Mouse (Mus musculus): ENCODE results near the gene Efna2. TPM values are rescaled to one million over a fixed set of nuclear protein-coding genes. Genes with fewer than 3 reads are reported as not detected.

The Efna2 gene
- under 1 TPM; 0.23 to 0.73 TPM for total RNA-seq (2021)
- long read RNA-seq, experiment 1, transcript Efna2-201 (4 exons, 2,131 nt): major isoform, 5 of 5 reads
- long read RNA-seq, experiment 1, partial matches to known transcripts: 0 of 5 reads
- long read RNA-seq, experiment 1, other reads (novel, unspliced or antisense): 0 of 5 reads
- long read RNA-seq, experiment 2, partial matches to known transcripts: 0 of 1 reads
- long read RNA-seq, experiment 2, other reads (novel, unspliced or antisense): 0 of 1 reads

- no peak for TF ChIP-seq CTCF (IDR thresholded peaks at IDR 0.05)
- Histone ChIP-seq H3K27ac (peak within 1 kb of the TSS; percentile 69), H3K4me3 (peak within 1 kb of the TSS; percentile 81)
- intact Hi-C loops (cut with DNase I): no loop called here
- DNase-seq: peak; percentile 77
Measured at GRCm38 (mm10) chr10:80179068-80180051, at the start of gene Efna2. TSS of gene Efna2 (plus strand) at chr10:80179482.

- peak; percentile 20 for DNase-seq
- intact Hi-C loops (cut with DNase I): loop anchor here (5.0 kb wide), 1 partner anchor 98 kb away; no protein-coding TSS in a partner anchor
- Histone ChIP-seq H3K4me3 (no peak overlapping the region), H3K27ac (no peak overlapping the region)
- no peak for TF ChIP-seq CTCF (IDR thresholded peaks at IDR 0.05)
Measured at GRCm38 (mm10) chr10:80129846-80130245, 49.4 kb upstream of the Efna2 start.

- no peak overlapping the region for H3K4me3 ChIP-seq
- intact Hi-C loops (cut with DNase I): loop anchor here (5.0 kb wide), 1 partner anchor 98 kb away; no protein-coding TSS in a partner anchor
- peak; percentile 13 for DNase-seq
- TF ChIP-seq CTCF (IDR thresholded peaks at IDR 0.05): no peak
- no peak overlapping the region for H3K27ac ChIP-seq
Measured at GRCm38 (mm10) chr10:80130403-80131031, 48.8 kb upstream of the Efna2 start.

DNA sequence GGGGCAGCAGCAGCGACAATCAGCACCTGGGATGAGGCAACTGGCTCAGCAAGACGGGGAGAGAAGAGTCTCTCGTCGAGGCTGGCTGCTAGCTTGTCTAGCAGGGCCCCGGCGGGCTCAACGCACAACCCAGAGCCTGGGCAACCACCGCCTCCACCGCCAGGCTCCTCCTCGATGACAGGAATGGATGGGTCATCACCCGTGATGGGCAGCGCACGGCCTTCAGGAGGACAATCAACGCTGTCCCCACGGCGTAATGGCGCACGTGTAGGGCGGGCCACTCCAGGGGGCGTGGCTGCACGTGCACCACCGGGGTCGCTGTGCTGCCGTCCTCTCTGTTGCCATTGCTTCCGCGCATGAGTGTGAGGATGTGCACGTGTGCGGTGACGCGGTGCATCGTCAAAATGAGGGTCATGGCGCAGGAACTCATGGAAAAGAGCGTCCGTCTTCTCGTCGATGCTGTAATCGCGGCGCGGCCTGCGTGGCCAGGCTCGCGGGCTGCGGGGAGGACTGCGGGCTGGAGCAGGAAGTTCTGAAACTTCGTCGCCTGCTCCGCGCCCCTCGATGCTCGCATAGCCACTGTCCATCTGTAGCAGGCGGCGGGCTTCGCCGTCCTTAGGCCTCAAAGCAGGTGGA, 47.8 kb upstream of the Efna2 start:
- no peak for TF ChIP-seq CTCF (IDR thresholded peaks at IDR 0.05)
- intact Hi-C loops (cut with DNase I): loop anchor here (5.0 kb wide), 1 partner anchor 99 kb away; no protein-coding TSS in a partner anchor
- no peak overlapping the region for H3K4me3 ChIP-seq
- peak; percentile 26 for DNase-seq
- no peak overlapping the region for H3K27ac ChIP-seq

- no peak overlapping the region for H3K27ac ChIP-seq
- intact Hi-C loops (cut with DNase I): loop anchor here (5.0 kb wide), 1 partner anchor 100 kb away; no protein-coding TSS in a partner anchor
- TF ChIP-seq CTCF (IDR thresholded peaks at IDR 0.05): no peak
- H3K4me3 ChIP-seq: no peak overlapping the region
- DNase-seq: peak; percentile 17
Measured at GRCm38 (mm10) chr10:80131952-80132350, 47.3 kb upstream of the Efna2 start.

DNA sequence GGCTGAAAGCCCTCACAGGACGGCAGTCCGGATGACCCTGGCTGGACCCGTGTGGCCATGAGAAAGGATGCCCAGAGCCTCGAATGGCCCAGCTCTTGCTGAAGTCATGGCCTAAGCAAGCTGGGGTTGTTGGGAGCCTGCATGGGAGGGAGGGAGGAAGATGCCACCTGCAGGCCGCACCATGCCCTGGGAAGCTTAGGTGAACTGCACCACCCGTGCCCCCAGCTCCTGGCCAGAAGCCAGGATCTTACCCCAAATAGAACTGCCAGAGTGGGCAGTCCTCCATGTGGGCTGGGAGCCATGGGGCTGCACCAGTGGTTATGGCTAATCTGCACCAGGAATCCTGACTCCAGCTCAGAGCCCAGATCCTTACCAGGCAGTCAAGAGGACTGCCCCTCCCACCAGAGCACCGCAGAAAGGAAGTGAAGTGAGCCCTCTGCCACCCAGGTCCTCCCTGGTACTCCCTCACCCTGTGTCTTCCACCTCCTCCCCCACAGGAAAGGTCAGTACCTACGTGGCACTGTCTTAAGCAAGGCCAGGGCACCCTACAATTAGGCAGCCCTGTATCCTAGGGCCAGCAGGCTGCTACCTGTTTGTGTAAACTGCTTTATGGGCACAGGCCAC, 45.9 kb upstream of the Efna2 start:
- TF ChIP-seq CTCF (IDR thresholded peaks at IDR 0.05): peak; percentile 48; the same call in 1 of the 2 replicates
- peak overlapping the region; percentile 69 for H3K27ac ChIP-seq
- H3K4me3 ChIP-seq: no peak overlapping the region
- DNase-seq: peak; percentile 78
- intact Hi-C loops (cut with DNase I): loop anchor here (5.0 kb wide), 1 partner anchor 101 kb away; no protein-coding TSS in a partner anchor

- no peak overlapping the region for H3K4me3 ChIP-seq
- no peak for DNase-seq
- no peak overlapping the region for H3K27ac ChIP-seq
- TF ChIP-seq CTCF (IDR thresholded peaks at IDR 0.05): no peak
- intact Hi-C loops (cut with DNase I): loop anchor here (5.0 kb wide), 1 partner anchor 102 kb away; no protein-coding TSS in a partner anchor
Measured at GRCm38 (mm10) chr10:80134421-80134820, 44.9 kb upstream of the Efna2 start.

DNA sequence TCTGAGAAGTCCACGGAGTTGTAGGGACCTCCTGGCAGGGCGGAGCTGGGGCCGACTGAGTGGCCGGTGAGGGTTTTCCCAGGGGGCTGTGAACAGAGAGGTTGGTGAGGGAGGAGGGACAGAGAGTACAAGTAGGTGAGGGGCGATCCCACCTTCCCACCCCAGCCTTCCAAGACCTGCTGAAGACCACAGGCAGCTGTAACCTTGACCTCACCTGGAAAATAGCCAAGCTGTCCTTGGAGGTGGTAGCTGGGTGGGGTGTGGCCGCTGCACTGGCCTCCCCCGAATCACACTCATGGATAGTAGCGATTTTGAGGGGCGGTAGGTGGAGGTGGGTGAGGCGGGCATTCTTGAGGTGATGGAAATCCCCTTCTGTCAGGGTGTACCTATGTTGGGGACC, 44.1 kb upstream of the Efna2 start:
- TF ChIP-seq CTCF (IDR thresholded peaks at IDR 0.05): no peak
- DNase-seq: no peak
- Histone ChIP-seq H3K27ac (no peak overlapping the region), H3K4me3 (no peak overlapping the region)
- intact Hi-C loops (cut with DNase I): no loop called here

DNA sequence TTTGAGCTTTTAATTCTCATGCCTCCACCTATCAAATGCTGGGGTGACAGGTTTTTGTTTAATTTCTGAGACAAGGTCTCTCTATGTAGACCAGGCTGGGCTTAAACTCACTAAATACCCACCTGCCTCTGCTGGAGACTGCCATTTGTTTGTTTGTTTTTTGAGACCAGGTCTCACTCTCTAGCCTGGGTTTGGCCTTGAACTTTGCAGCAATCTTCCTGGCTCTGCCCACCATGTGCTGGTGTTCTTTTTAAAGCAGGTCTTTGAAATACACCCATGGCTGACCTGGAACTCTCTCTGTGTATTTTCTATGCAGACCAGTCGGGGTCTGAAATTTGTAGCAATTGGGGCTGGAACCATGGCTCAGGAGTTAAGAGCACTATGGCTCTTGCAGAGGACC, 43.6 kb upstream of the Efna2 start:
- no peak for DNase-seq
- TF ChIP-seq CTCF (IDR thresholded peaks at IDR 0.05): no peak
- no peak overlapping the region for H3K27ac ChIP-seq
- intact Hi-C loops (cut with DNase I): no loop called here
- H3K4me3 ChIP-seq: no peak overlapping the region

GRCm38 (mm10) chr10:80136179-80136951, 42.9 kb upstream of the Efna2 start:
- DNase-seq: no peak
- no peak for TF ChIP-seq CTCF (IDR thresholded peaks at IDR 0.05)
- H3K4me3 ChIP-seq: no peak overlapping the region
- no peak overlapping the region for H3K27ac ChIP-seq
- intact Hi-C loops (cut with DNase I): no loop called here

Measured in gastrocnemius, adult 2 months (tissue).